Mouse (Mus musculus) neural tube, embryonic 11.5 days (tissue): ENCODE measurements around the gene Gria1. TPM values are rescaled to one million over a fixed set of nuclear protein-coding genes. Genes with fewer than 3 reads are reported as not detected.

ENCODE experiments used
- ATAC-seq: fragments of 200-750 bp; cut with Nextera tagmentation; 2 replicates; pipeline ENCODE4 v1.8.0; 2017; ENCODE audit warnings: moderate number of reproducible peaks, mild to moderate bottlenecking, moderate TSS enrichment, moderate library complexity; ENCODE audit not compliant: insufficient read depth, low FRiP score, low TSS enrichment
- DNase-seq: peaks from one replicate; pipeline ENCODE4 v3.0.0-alpha.2; 2015; ENCODE audit warnings: low spot score
- H3K27ac ChIP-seq: fragments of 300-500 bp; sonication (generic); 2 replicates; pipeline ENCODE4 v1.5.1; 2014; ENCODE audit warnings: low read depth, mild to moderate bottlenecking, low read length
- H3K27me3 ChIP-seq: fragments of 300-500 bp; sonication (generic); 2 replicates; pipeline ENCODE4 v1.6.1; 2014; ENCODE audit warnings: mild to moderate bottlenecking, low read length, mixed read lengths; ENCODE audit not compliant: control insufficient read depth, insufficient read depth
- H3K36me3 ChIP-seq: fragments of 300-500 bp; sonication (generic); 2 replicates; pipeline ENCODE4 v1.6.1; 2014; ENCODE audit warnings: mild to moderate bottlenecking, low read length, moderate library complexity, mixed read lengths; ENCODE audit not compliant: control insufficient read depth, insufficient read depth
- H3K4me1 ChIP-seq: fragments of 300-500 bp; sonication (generic); 2 replicates; pipeline ENCODE4 v1.6.1; 2014; ENCODE audit warnings: low read length, mixed read lengths; ENCODE audit not compliant: control insufficient read depth, insufficient read depth
- H3K4me2 ChIP-seq: fragments of 300-500 bp; sonication (generic); 2 replicates; pipeline ENCODE4 v1.6.1; 2014; ENCODE audit warnings: low read depth, mild to moderate bottlenecking, moderate library complexity
- H3K4me3 ChIP-seq: fragments of 300-500 bp; sonication (generic); 2 replicates; pipeline ENCODE4 v1.5.1; 2014; ENCODE audit warnings: low read depth, low read length
- H3K9ac ChIP-seq: fragments of 300-500 bp; sonication (generic); 2 replicates; pipeline ENCODE4 v1.6.1; 2014; ENCODE audit warnings: mild to moderate bottlenecking, low read length
- H3K9me3 ChIP-seq: fragments of 300-500 bp; sonication (generic); 2 replicates; pipeline ENCODE4 v1.6.1; 2016; ENCODE audit warnings: low read length; ENCODE audit not compliant: control insufficient read depth
- WGBS: fragments of 180-500 bp; shearing (Covaris S2); extraction: QIAGEN DNeasy Blood & Tissue Kit; methylation state at CpG from one replicate; pipeline ENCODE4 v1.1.7; 2014; 5-methylcytosine and 5-hydroxymethylcytosine counted together
- polyA plus RNA-seq: library from polyadenylated mRNA; unstranded; fragments of >200 nt; fragmentation: Nextera tagmentation; extraction: Ambion mirVana; gene quantifications from 2 replicates; pipeline ENCODE4 v1.2.1, GENCODE M21; 2014

Gria1 gene
- polyA plus RNA-seq, 1 experiment from 2014 or later: 3.2 TPM

- ATAC-seq: no peak
- no peaks in the 10 kb centered on the region for H3K27me3 ChIP-seq
- H3K4me3 ChIP-seq: no peak overlapping the region
- H3K36me3 ChIP-seq: no peaks in the 10 kb centered on the region
- H3K9ac ChIP-seq: no peak overlapping the region
- no peaks in the 10 kb centered on the region for H3K4me1 ChIP-seq
- no peak for DNase-seq
- H3K27ac ChIP-seq: no peak overlapping the region
- H3K4me2 ChIP-seq: no peak overlapping the region
- H3K9me3 ChIP-seq: no peaks in the 10 kb centered on the region
- 74% methylated on average over 2 of the region's 2 CpGs for WGBS
Observed at GRCm38 (mm10) chr11:57306116-57306515, 294.9 kb downstream of the Gria1 start.

- Histone ChIP-seq H3K4me1 (no peaks in the 10 kb centered on the region), H3K36me3 (no peaks in the 10 kb centered on the region), H3K27me3 (no peaks in the 10 kb centered on the region), H3K9ac (no peak overlapping the region), H3K9me3 (no peaks in the 10 kb centered on the region), H3K4me2 (no peak overlapping the region), H3K4me3 (no peak overlapping the region), H3K27ac (no peak overlapping the region)
- DNase-seq (no peak), ATAC-seq (no peak)
- 92% methylated on average over 1 of the region's 1 CpGs for WGBS
Observed at GRCm38 (mm10) chr11:57306892-57307291, 295.7 kb downstream of the Gria1 start.

GRCm38 (mm10) chr11:57317063-57317462, 305.9 kb downstream of the Gria1 start:
- no peak overlapping the region for H3K4me2 ChIP-seq
- no peak overlapping the region for H3K27ac ChIP-seq
- no peaks in the 10 kb centered on the region for H3K4me1 ChIP-seq
- ATAC-seq (no peak), DNase-seq (no peak)
- WGBS: 73% methylated on average over 3 of the region's 3 CpGs
- H3K4me3 ChIP-seq: no peak overlapping the region
- H3K27me3 ChIP-seq: no peaks in the 10 kb centered on the region
- no peaks in the 10 kb centered on the region for H3K9me3 ChIP-seq
- H3K9ac ChIP-seq: no peak overlapping the region
- no peaks in the 10 kb centered on the region for H3K36me3 ChIP-seq

GRCm38 (mm10) chr11:57317478-57317877, 306.3 kb downstream of the Gria1 start:
- no peaks in the 10 kb centered on the region for H3K27me3 ChIP-seq
- H3K36me3 ChIP-seq: no peaks in the 10 kb centered on the region
- 89% methylated on average over 13 of the region's 13 CpGs for WGBS
- no peak overlapping the region for H3K4me2 ChIP-seq
- no peaks in the 10 kb centered on the region for H3K4me1 ChIP-seq
- H3K27ac ChIP-seq: no peak overlapping the region
- DNase-seq (no peak), ATAC-seq (no peak)
- H3K9me3 ChIP-seq: no peaks in the 10 kb centered on the region
- H3K4me3 ChIP-seq: no peak overlapping the region
- no peak overlapping the region for H3K9ac ChIP-seq

- Histone ChIP-seq H3K36me3 (no peaks in the 10 kb centered on the region), H3K9me3 (no peaks in the 10 kb centered on the region), H3K4me1 (no peaks in the 10 kb centered on the region), H3K27ac (no peak overlapping the region), H3K4me3 (no peak overlapping the region), H3K4me2 (no peak overlapping the region), H3K27me3 (no peaks in the 10 kb centered on the region), H3K9ac (no peak overlapping the region)
- ATAC-seq (no peak), DNase-seq (no peak)
- 87% methylated on average over 3 of the region's 3 CpGs for WGBS
Observed at GRCm38 (mm10) chr11:57319374-57319773, 308.2 kb downstream of the Gria1 start.

GRCm38 (mm10) chr11:57324099-57324498, 312.9 kb downstream of the Gria1 start:
- H3K4me1 ChIP-seq: no peaks in the 10 kb centered on the region
- no peaks in the 10 kb centered on the region for H3K9me3 ChIP-seq
- ATAC-seq (no peak), DNase-seq (no peak)
- no peaks in the 10 kb centered on the region for H3K27me3 ChIP-seq
- H3K9ac ChIP-seq: no peak overlapping the region
- H3K4me3 ChIP-seq: no peak overlapping the region
- WGBS: 85% methylated on average over 4 of the region's 4 CpGs
- no peaks in the 10 kb centered on the region for H3K36me3 ChIP-seq
- no peak overlapping the region for H3K4me2 ChIP-seq
- no peak overlapping the region for H3K27ac ChIP-seq
